Mouse (Mus musculus): Measurements from ENCODE around the gene Tubb3.

GRCm38 (mm10) chr8:123376106-123376505, 35.1 kb upstream of the Tubb3 start:
- TF ChIP-seq CTCF (IDR thresholded peaks at IDR 0.05; ENCODE audit: insufficient read depth, low read length) (no peak), POLR2A (IDR thresholded peaks at IDR 0.05; ENCODE audit: borderline replicate concordance, extremely low read depth, low read depth, low read length) (no peak)
